Mouse (Mus musculus): ENCODE data around the gene Gm11938. TPM values are rescaled to one million over a fixed set of nuclear protein-coding genes. Genes with fewer than 3 reads are reported as not detected.

Gm11938 gene
- polyA plus RNA-seq (2017; shearing (Covaris generic)) = not detected

DNA sequence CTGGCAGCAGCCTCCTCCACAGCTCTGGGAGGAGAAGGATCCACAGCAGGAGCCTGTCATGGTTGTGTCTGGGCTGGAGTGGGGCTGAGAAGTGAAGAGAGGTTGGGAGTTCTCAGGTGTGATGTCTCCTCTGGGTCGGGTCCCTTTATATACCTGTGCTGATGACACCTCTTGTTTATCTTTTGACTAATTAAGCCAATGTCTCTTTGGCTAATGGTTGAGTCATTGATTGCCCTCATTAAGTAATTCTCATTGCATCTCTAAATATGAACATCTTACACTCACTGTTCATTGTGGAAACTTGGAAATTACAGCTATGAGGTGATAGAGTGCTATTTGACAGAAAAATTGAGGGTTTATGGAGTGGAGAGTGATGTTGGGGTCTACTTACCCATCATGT, at the start of gene Gm11938:
TSS of gene Gm11938 (minus strand) at position 101 of the 400 bp plus-strand sequence.

DNA sequence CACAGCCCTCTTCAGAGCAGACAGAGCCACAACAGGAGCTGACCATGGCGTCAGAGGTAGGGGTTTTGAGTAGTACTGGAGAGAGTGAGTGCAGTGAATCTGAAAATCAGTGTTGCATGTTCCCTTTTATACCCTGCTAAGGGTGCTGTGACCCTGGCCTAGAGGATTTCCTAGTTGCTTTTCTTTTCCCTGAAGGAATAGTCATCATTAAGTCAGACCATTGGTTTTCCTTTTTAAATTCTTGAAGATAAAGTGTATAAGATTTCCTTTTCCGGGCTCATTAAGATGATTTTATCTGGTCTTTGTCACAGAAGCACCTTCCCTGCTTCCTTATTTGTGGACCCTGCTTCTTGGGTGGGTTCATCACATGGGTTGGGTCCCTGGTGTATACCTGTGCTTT, 47.0 kb upstream of the Gm11938 start, which contains the start of gene Gm11555:
TSS of gene Gm11555 (minus strand) at position 101 of the 400 bp plus-strand sequence.

DNA sequence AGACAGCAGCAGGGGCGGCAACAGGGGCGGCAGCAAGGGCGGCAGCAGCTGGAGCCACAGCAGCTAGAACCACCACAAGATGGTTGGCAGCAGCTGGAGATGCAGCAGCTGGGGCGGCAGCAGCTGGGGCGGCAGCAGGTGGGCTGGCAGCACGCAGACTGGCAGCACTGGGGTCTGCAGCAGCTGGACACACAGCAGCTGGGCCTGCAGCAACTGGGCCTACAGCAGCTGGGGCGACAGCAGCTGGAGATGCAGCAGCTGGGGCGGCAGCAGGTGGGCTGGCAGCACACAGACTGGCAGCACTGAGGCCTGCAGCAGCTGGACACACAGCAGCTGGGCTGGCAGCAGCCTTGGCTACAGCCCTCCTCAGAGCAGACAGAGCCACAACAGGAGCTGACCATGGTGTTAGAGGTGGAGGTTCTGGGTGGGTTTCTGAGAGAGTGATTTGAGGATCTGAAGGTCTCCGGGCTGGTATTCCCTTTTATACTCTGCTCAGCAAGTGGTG, 40.6 kb upstream of the Gm11938 start, which contains the start of gene Krtap4-7:
TSS of gene Krtap4-7 (minus strand) at position 455 of the 505 bp plus-strand sequence.

GRCm38 (mm10) chr11:99634653-99635134, 31.6 kb upstream of the Gm11938 start, which contains the start of gene Krtap4-2:
TSS of gene Krtap4-2 (minus strand) at chr11:99635084.

GRCm38 (mm10) chr11:99628138-99628537, 25.0 kb upstream of the Gm11938 start, which contains the start of gene Krtap4-1:
TSS of gene Krtap4-1 (minus strand) at chr11:99628238.

GRCm38 (mm10) chr11:99620335-99620734, 17.2 kb upstream of the Gm11938 start, which contains the start of gene Gm11562:
TSS of gene Gm11562 (minus strand) at chr11:99620435.

GRCm38 (mm10) chr11:99614796-99615363, 11.8 kb upstream of the Gm11938 start, which contains the start of gene Krtap2-4:
TSS of gene Krtap2-4 (minus strand) at chr11:99614846.

GRCm38 (mm10) chr11:99610089-99610488, 7.0 kb upstream of the Gm11938 start, which contains the start of gene Gm11937:
TSS of gene Gm11937 (minus strand) at chr11:99610189.

GRCm38 (mm10) chr11:99597742-99598141, 5.4 kb downstream of the Gm11938 start, which contains the start of gene Krtap9-3:
TSS of gene Krtap9-3 (minus strand) at chr11:99598105.

DNA sequence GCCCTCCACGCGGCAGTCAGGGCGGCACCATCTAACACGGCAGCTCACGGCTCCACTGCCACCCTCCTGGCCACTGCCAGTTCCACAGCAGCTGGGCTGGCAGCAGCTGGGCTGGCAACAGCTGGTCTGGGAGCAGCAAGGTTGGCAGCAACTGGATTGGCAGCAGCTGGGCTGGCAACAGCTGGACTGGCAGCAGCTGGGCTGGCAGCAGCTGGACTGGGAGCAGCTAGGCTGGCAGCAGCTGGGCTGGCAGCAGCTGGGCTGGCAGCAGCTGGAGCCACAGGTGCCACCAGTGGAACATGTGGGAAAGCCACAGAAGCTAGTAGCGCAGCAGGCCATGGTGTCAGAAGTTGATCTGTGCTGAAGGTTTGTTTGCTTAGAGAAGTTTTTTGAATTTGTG, 12.1 kb downstream of the Gm11938 start, which contains the start of gene Krtap1-3:
TSS of gene Krtap1-3 (minus strand) at position 359 of the 400 bp plus-strand sequence.

GRCm38 (mm10) chr11:99583245-99583704, 19.8 kb downstream of the Gm11938 start, which contains the start of gene Krtap1-4:
TSS of gene Krtap1-4 (minus strand) at chr11:99583654.

DNA sequence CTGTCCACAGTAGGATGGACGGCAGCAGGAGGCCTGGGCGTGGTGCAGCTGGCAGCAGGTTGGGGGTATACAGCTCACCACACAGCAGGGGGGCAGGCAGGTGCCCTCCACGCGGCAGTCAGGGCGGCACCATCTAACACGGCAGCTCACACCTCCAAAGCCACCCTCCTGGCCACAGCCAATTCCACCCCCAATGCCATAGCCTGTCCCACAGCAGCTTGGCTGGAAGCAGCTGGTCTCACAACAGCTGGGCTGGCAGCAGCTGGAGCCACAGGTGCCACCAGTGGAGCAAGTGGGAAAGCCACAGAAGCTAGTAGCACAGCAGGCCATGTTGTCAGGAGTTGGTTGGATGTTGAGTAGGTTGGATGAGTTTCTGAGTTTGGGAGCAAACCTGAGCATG, 22.5 kb downstream of the Gm11938 start, which contains the start of gene Krtap1-5:
TSS of gene Krtap1-5 (minus strand) at position 381 of the 400 bp plus-strand sequence.

DNA sequence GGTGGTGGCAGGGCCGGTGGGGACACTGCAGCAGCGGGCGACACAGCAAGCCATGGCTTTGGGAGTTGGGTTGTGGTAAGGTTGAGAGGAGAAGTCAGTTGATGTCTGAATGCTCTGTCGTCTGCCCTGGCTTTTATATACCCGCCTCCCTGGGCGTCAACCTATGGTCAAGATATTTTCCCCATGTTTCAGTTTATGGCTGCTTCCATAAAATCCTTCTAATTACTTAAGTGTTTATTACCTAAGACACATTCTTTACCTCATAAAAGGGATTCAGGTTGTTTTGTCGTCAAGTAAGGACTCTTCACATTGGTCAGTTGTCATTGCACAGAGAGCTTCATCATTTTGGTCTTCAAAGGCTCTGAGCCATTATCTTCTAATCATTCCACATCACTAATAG, 36.6 kb downstream of the Gm11938 start, which contains the start of gene Krtap3-1:
TSS of gene Krtap3-1 (minus strand) at position 101 of the 400 bp plus-strand sequence.

GRCm38 (mm10) chr11:99559366-99559765, 43.7 kb downstream of the Gm11938 start, which contains the start of gene Gm11939:
TSS of gene Gm11939 (minus strand) at chr11:99559466.

GRCm38 (mm10) chr11:99556753-99557152, 46.4 kb downstream of the Gm11938 start, which contains the start of gene Krtap3-2:
TSS of gene Krtap3-2 (minus strand) at chr11:99556853.

Other genes with a start within 250 kb of the Gm11938 start
- gene Krt28, start 228.4 kb downstream of the Gm11938 start, polyA plus RNA-seq (2017; shearing (Covaris generic)) = 0.26 TPM
- 10.1 TPM for gene Krt10, start 213.9 kb downstream of the Gm11938 start, polyA plus RNA-seq (2017; shearing (Covaris generic))
- gene Krt12, start 181.0 kb downstream of the Gm11938 start, polyA plus RNA-seq (2017; shearing (Covaris generic)) = not detected
- gene Krt20, start 165.2 kb downstream of the Gm11938 start, polyA plus RNA-seq (2017; shearing (Covaris generic)) = 0.26 TPM
- gene Krt23, start 110.2 kb downstream of the Gm11938 start, polyA plus RNA-seq (2017; shearing (Covaris generic)) = not detected
- gene Krt39, start 82.0 kb downstream of the Gm11938 start, polyA plus RNA-seq (2017; shearing (Covaris generic)) = not detected
- not detected for gene Krt40, start 60.1 kb downstream of the Gm11938 start, polyA plus RNA-seq (2017; shearing (Covaris generic))
- gene Krtap3-3, start 52.4 kb downstream of the Gm11938 start, polyA plus RNA-seq (2017; shearing (Covaris generic)) = not detected
- 0.74 TPM for gene Krtap3-2, start 46.5 kb downstream of the Gm11938 start, polyA plus RNA-seq (2017; shearing (Covaris generic))
- not detected for gene Gm11939, start 43.8 kb downstream of the Gm11938 start, polyA plus RNA-seq (2017; shearing (Covaris generic))
- gene Krtap3-1, start 36.7 kb downstream of the Gm11938 start, polyA plus RNA-seq (2017; shearing (Covaris generic)) = not detected
- gene Krtap1-5, start 22.3 kb downstream of the Gm11938 start, polyA plus RNA-seq (2017; shearing (Covaris generic)) = not detected
- gene Krtap1-4, start 19.7 kb downstream of the Gm11938 start, polyA plus RNA-seq (2017; shearing (Covaris generic)) = 0.90 TPM
- not detected for gene Krtap1-3, start 12.0 kb downstream of the Gm11938 start, polyA plus RNA-seq (2017; shearing (Covaris generic))
- not detected for gene Krtap9-3, start 5.2 kb downstream of the Gm11938 start, polyA plus RNA-seq (2017; shearing (Covaris generic))
- gene Gm11937, start 6.9 kb upstream of the Gm11938 start, polyA plus RNA-seq (2017; shearing (Covaris generic)) = not detected
- gene Krtap2-4, start 11.5 kb upstream of the Gm11938 start, polyA plus RNA-seq (2017; shearing (Covaris generic)) = not detected
- gene Gm11562, start 17.1 kb upstream of the Gm11938 start, polyA plus RNA-seq (2017; shearing (Covaris generic)) = not detected
- not detected for gene Krtap4-1, start 24.9 kb upstream of the Gm11938 start, polyA plus RNA-seq (2017; shearing (Covaris generic))
- not detected for gene Krtap4-2, start 31.8 kb upstream of the Gm11938 start, polyA plus RNA-seq (2017; shearing (Covaris generic))
- not detected for gene Krtap4-7, start 40.8 kb upstream of the Gm11938 start, polyA plus RNA-seq (2017; shearing (Covaris generic))
- gene Gm11555, start 46.9 kb upstream of the Gm11938 start, polyA plus RNA-seq (2017; shearing (Covaris generic)) = not detected
- not detected for gene Gm11563, start 55.7 kb upstream of the Gm11938 start, polyA plus RNA-seq (2017; shearing (Covaris generic))
- not detected for gene Krtap4-6, start 62.7 kb upstream of the Gm11938 start, polyA plus RNA-seq (2017; shearing (Covaris generic))
- gene Gm14190, start 87.4 kb upstream of the Gm11938 start, polyA plus RNA-seq (2017; shearing (Covaris generic)) = not detected
- not detected for gene Gm14180, start 131.0 kb upstream of the Gm11938 start, polyA plus RNA-seq (2017; shearing (Covaris generic))
- not detected for gene Gm11595, start 169.6 kb upstream of the Gm11938 start, polyA plus RNA-seq (2017; shearing (Covaris generic))
- not detected for gene Krtap4-8, start 177.4 kb upstream of the Gm11938 start, polyA plus RNA-seq (2017; shearing (Covaris generic))
- gene Krtap4-9, start 181.9 kb upstream of the Gm11938 start, polyA plus RNA-seq (2017; shearing (Covaris generic)) = not detected
- gene Gm11596, start 190.2 kb upstream of the Gm11938 start, polyA plus RNA-seq (2017; shearing (Covaris generic)) = not detected
- gene Gm11569, start 195.6 kb upstream of the Gm11938 start, polyA plus RNA-seq (2017; shearing (Covaris generic)) = not detected
- gene Gm11554, start 201.1 kb upstream of the Gm11938 start, polyA plus RNA-seq (2017; shearing (Covaris generic)) = not detected
- not detected for gene Krtap4-13, start 206.6 kb upstream of the Gm11938 start, polyA plus RNA-seq (2017; shearing (Covaris generic))
- gene Gm11564, start 212.4 kb upstream of the Gm11938 start, polyA plus RNA-seq (2017; shearing (Covaris generic)) = not detected
- not detected for gene 2300003K06Rik, start 234.8 kb upstream of the Gm11938 start, polyA plus RNA-seq (2017; shearing (Covaris generic))
- not detected for gene Krtap4-16, start 248.3 kb upstream of the Gm11938 start, polyA plus RNA-seq (2017; shearing (Covaris generic))